Mouse (Mus musculus): Measurements from ENCODE around the gene Fam180a.

The Fam180a gene

GRCm38 (mm10) chr6:35309406-35309805 is 16.5 kb downstream of the Fam180a start:
- DNase-seq = no peak

GRCm38 (mm10) chr6:35308037-35308436 is 17.9 kb downstream of the Fam180a start, which contains the start of gene Slc13a4:
TSS of gene Slc13a4 (minus strand) at chr6:35308131.
- DNase-seq = no peak

GRCm38 (mm10) chr6:35307136-35307535 is 18.8 kb downstream of the Fam180a start:
- no peak for DNase-seq

- DNase-seq = no peak
Observed at GRCm38 (mm10) chr6:35303355-35303900, 22.5 kb downstream of the Fam180a start.

- DNase-seq = no peak
Observed at GRCm38 (mm10) chr6:35302581-35302980, 23.4 kb downstream of the Fam180a start.

GRCm38 (mm10) chr6:35298323-35298722 is 27.6 kb downstream of the Fam180a start:
- DNase-seq = no peak

GRCm38 (mm10) chr6:35297516-35298227 is 28.3 kb downstream of the Fam180a start:
- no peak for DNase-seq

GRCm38 (mm10) chr6:35297001-35297400 is 28.9 kb downstream of the Fam180a start:
- peak; percentile 23 to 34 for DNase-seq

GRCm38 (mm10) chr6:35294964-35295363 is 31.0 kb downstream of the Fam180a start:
- no peak for DNase-seq

- no peak for DNase-seq
Observed at GRCm38 (mm10) chr6:35289676-35290075, 36.3 kb downstream of the Fam180a start.

- DNase-seq = no peak
Observed at GRCm38 (mm10) chr6:35288920-35289319, 37.0 kb downstream of the Fam180a start.

GRCm38 (mm10) chr6:35288114-35288761 is 37.7 kb downstream of the Fam180a start:
- DNase-seq = peak; percentile 35 to 63

- no peak for DNase-seq
Observed at GRCm38 (mm10) chr6:35279306-35279705, 46.6 kb downstream of the Fam180a start.

- no peak for DNase-seq
Observed at GRCm38 (mm10) chr6:35277903-35278587, 47.9 kb downstream of the Fam180a start.

GRCm38 (mm10) chr6:35273391-35274082 is 52.4 kb downstream of the Fam180a start:
- DNase-seq = no peak

GRCm38 (mm10) chr6:35271868-35272765 is 53.8 kb downstream of the Fam180a start:
- DNase-seq = no peak

GRCm38 (mm10) chr6:35271094-35271855 is 54.7 kb downstream of the Fam180a start:
- DNase-seq = peak; percentile 46 to 60

- DNase-seq = no peak
Observed at GRCm38 (mm10) chr6:35269643-35270042, 56.3 kb downstream of the Fam180a start.

- no peak for DNase-seq
Observed at GRCm38 (mm10) chr6:35268711-35269110, 57.2 kb downstream of the Fam180a start.

GRCm38 (mm10) chr6:35265580-35266278 is 60.2 kb downstream of the Fam180a start:
- no peak for DNase-seq
